Mouse (Mus musculus): Measurements from ENCODE around the gene Olfr624. TPM values are rescaled to one million over a fixed set of nuclear protein-coding genes. Genes with fewer than 3 reads are reported as not detected.
"Not testable (repeated sequence)": the region's sequence is repeated elsewhere in the genome, so short reads cannot be mapped to it uniquely, and the experiment has no call there.

Gene Olfr624
- polyA plus RNA-seq (2015; fragmentation: Nextera tagmentation; extraction: Ambion mirVana): 0.02 and 0.04 TPM in 2 replicates

- H3K9me3 ChIP-seq (ENCODE audit: low read length): no peaks in the 10 kb centered on the region
- no peaks in the 10 kb centered on the region for H3K4me1 ChIP-seq (ENCODE audit: insufficient read depth, low read length)
- H3K36me3 ChIP-seq (ENCODE audit: insufficient read depth, low read length): no peaks in the 10 kb centered on the region
- H3K4me3 ChIP-seq (ENCODE audit: low read length): no peak within 1 kb of the TSS
- WGBS: 84% methylated on average over 2 of the region's 2 CpGs
- no peak within 1 kb of the TSS for H3K4me2 ChIP-seq (replicated peaks; ENCODE audit: low read depth, low read length)
- H3K27ac ChIP-seq (ENCODE audit: low read length): no peak within 1 kb of the TSS
- no peak for ATAC-seq (ENCODE audit: low FRiP score, low TSS enrichment)
- H3K27me3 ChIP-seq (ENCODE audit: insufficient read depth, low read length): no peaks in the 10 kb centered on the region
- no peak within 1 kb of the TSS for H3K9ac ChIP-seq (replicated peaks; ENCODE audit: low read length)
Measured at GRCm38 (mm10) chr7:103671091-103671490, at the start of gene Olfr624. TSS of gene Olfr624 (minus strand) at chr7:103671191.

- not testable (repeated sequence) for H3K9ac ChIP-seq (replicated peaks; ENCODE audit: low read length); ATAC-seq (ENCODE audit: low FRiP score, low TSS enrichment); H3K9me3 ChIP-seq (ENCODE audit: low read length); H3K4me3 ChIP-seq (ENCODE audit: low read length); H3K4me2 ChIP-seq (replicated peaks; ENCODE audit: low read depth, low read length); H3K27me3 ChIP-seq (ENCODE audit: insufficient read depth, low read length); H3K4me1 ChIP-seq (ENCODE audit: insufficient read depth, low read length); H3K27ac ChIP-seq (ENCODE audit: low read length); H3K36me3 ChIP-seq (ENCODE audit: insufficient read depth, low read length)
- WGBS: 93% methylated on average over 1 of the region's 1 CpGs
Measured at GRCm38 (mm10) chr7:103716398-103716797, 45.4 kb upstream of the Olfr624 start.

- Histone ChIP-seq H3K27me3 (ENCODE audit: insufficient read depth, low read length) (no peaks in the 10 kb centered on the region), H3K4me2 (replicated peaks; ENCODE audit: low read depth, low read length) (no peak within 1 kb of the TSS)
Measured at GRCm38 (mm10) chr7:103714371-103714770, 43.4 kb upstream of the Olfr624 start, which contains the start of gene Olfr243. TSS of gene Olfr243 (plus strand) at chr7:103714671.

GRCm38 (mm10) chr7:103712024-103712423 is 41.0 kb upstream of the Olfr624 start:
- no peak overlapping the region for H3K27ac ChIP-seq (ENCODE audit: low read length)
- H3K36me3 ChIP-seq (ENCODE audit: insufficient read depth, low read length): no peaks in the 10 kb centered on the region
- no peak overlapping the region for H3K4me3 ChIP-seq (ENCODE audit: low read length)
- H3K4me1 ChIP-seq (ENCODE audit: insufficient read depth, low read length): no peaks in the 10 kb centered on the region
- no peak for ATAC-seq (ENCODE audit: low FRiP score, low TSS enrichment)
- no peak overlapping the region for H3K9ac ChIP-seq (replicated peaks; ENCODE audit: low read length)
- WGBS: 20% methylated on average over 2 of the region's 2 CpGs
- no peak overlapping the region for H3K4me2 ChIP-seq (replicated peaks; ENCODE audit: low read depth, low read length)
- H3K9me3 ChIP-seq (ENCODE audit: low read length): no peaks in the 10 kb centered on the region
- no peaks in the 10 kb centered on the region for H3K27me3 ChIP-seq (ENCODE audit: insufficient read depth, low read length)

More at GRCm38 (mm10) chr7:103714371-103714770, 43.4 kb upstream of the Olfr624 start, which contains the start of gene Olfr243:
- ATAC-seq (ENCODE audit: low FRiP score, low TSS enrichment): no peak
- Histone ChIP-seq H3K36me3 (ENCODE audit: insufficient read depth, low read length) (no peaks in the 10 kb centered on the region), H3K9me3 (ENCODE audit: low read length) (no peaks in the 10 kb centered on the region), H3K27ac (ENCODE audit: low read length) (no peak within 1 kb of the TSS), H3K4me1 (ENCODE audit: insufficient read depth, low read length) (no peaks in the 10 kb centered on the region), H3K4me3 (ENCODE audit: low read length) (no peak within 1 kb of the TSS), H3K9ac (replicated peaks; ENCODE audit: low read length) (no peak within 1 kb of the TSS)

DNA sequence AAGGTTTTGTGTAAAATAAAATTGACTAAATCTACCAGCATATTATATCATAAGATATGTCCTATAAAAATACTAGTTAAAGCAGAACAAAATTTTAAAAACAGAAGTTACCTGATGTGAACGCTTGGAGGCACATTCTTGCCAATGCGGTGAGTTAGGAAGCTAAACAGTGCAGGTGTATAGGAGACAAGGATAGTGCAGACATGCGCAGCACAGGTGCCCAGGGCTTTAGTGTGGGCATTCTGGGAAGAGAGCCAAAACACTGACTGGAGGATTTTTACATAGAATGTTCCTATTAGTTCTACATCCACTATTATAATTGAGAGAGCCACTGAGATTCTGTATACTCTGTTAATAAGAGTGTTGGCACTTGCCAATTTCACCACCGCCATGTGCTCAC is 28.5 kb upstream of the Olfr624 start:
- no peak for ATAC-seq (ENCODE audit: low FRiP score, low TSS enrichment)
- H3K4me1 ChIP-seq (ENCODE audit: insufficient read depth, low read length): no peaks in the 10 kb centered on the region
- no peak overlapping the region for H3K9ac ChIP-seq (replicated peaks; ENCODE audit: low read length)
- H3K4me2 ChIP-seq (replicated peaks; ENCODE audit: low read depth, low read length): no peak overlapping the region
- H3K27me3 ChIP-seq (ENCODE audit: insufficient read depth, low read length): no peaks in the 10 kb centered on the region
- WGBS: 89% methylated on average over 4 of the region's 4 CpGs
- no peak overlapping the region for H3K4me3 ChIP-seq (ENCODE audit: low read length)
- no peak overlapping the region for H3K27ac ChIP-seq (ENCODE audit: low read length)
- no peaks in the 10 kb centered on the region for H3K36me3 ChIP-seq (ENCODE audit: insufficient read depth, low read length)
- H3K9me3 ChIP-seq (ENCODE audit: low read length): no peaks in the 10 kb centered on the region

- no peaks in the 10 kb centered on the region for H3K4me1 ChIP-seq (ENCODE audit: insufficient read depth, low read length)
- H3K36me3 ChIP-seq (ENCODE audit: insufficient read depth, low read length): no peaks in the 10 kb centered on the region
- no peak within 1 kb of the TSS for H3K9ac ChIP-seq (replicated peaks; ENCODE audit: low read length)
- H3K4me2 ChIP-seq (replicated peaks; ENCODE audit: low read depth, low read length): no peak within 1 kb of the TSS
- no peaks in the 10 kb centered on the region for H3K27me3 ChIP-seq (ENCODE audit: insufficient read depth, low read length)
- no peak within 1 kb of the TSS for H3K27ac ChIP-seq (ENCODE audit: low read length)
- no peak for ATAC-seq (ENCODE audit: low FRiP score, low TSS enrichment)
- H3K4me3 ChIP-seq (ENCODE audit: low read length): no peak within 1 kb of the TSS
- H3K9me3 ChIP-seq (ENCODE audit: low read length): no peaks in the 10 kb centered on the region
Measured at GRCm38 (mm10) chr7:103682420-103682819, 11.4 kb upstream of the Olfr624 start, which contains the start of gene Olfr625-ps1. TSS of gene Olfr625-ps1 (plus strand) at chr7:103682720.

- no peaks in the 10 kb centered on the region for H3K36me3 ChIP-seq (ENCODE audit: insufficient read depth, low read length)
- H3K4me3 ChIP-seq (ENCODE audit: low read length): no peak within 1 kb of the TSS
- H3K4me1 ChIP-seq (ENCODE audit: insufficient read depth, low read length): no peaks in the 10 kb centered on the region
- no peak within 1 kb of the TSS for H3K9ac ChIP-seq (replicated peaks; ENCODE audit: low read length)
- ATAC-seq (ENCODE audit: low FRiP score, low TSS enrichment): no peak
- H3K27ac ChIP-seq (ENCODE audit: low read length): no peak within 1 kb of the TSS
- H3K9me3 ChIP-seq (ENCODE audit: low read length): no peaks in the 10 kb centered on the region
- H3K27me3 ChIP-seq (ENCODE audit: insufficient read depth, low read length): no peaks in the 10 kb centered on the region
- no peak within 1 kb of the TSS for H3K4me2 ChIP-seq (replicated peaks; ENCODE audit: low read depth, low read length)
Measured at GRCm38 (mm10) chr7:103663598-103663997, 7.4 kb downstream of the Olfr624 start, which contains the start of gene Olfr623. TSS of gene Olfr623 (minus strand) at chr7:103663698.

- Histone ChIP-seq H3K4me2 (replicated peaks; ENCODE audit: low read depth, low read length) (no peak overlapping the region), H3K9ac (replicated peaks; ENCODE audit: low read length) (no peak overlapping the region), H3K27ac (ENCODE audit: low read length) (no peak overlapping the region), H3K36me3 (ENCODE audit: insufficient read depth, low read length) (no peaks in the 10 kb centered on the region), H3K4me3 (ENCODE audit: low read length) (no peak overlapping the region), H3K4me1 (ENCODE audit: insufficient read depth, low read length) (no peaks in the 10 kb centered on the region), H3K27me3 (ENCODE audit: insufficient read depth, low read length) (no peaks in the 10 kb centered on the region), H3K9me3 (ENCODE audit: low read length) (no peaks in the 10 kb centered on the region)
- no peak for ATAC-seq (ENCODE audit: low FRiP score, low TSS enrichment)
- 78% methylated on average over 4 of the region's 4 CpGs for WGBS
Measured at GRCm38 (mm10) chr7:103644070-103644469, 26.9 kb downstream of the Olfr624 start.

- Histone ChIP-seq H3K27me3 (ENCODE audit: insufficient read depth, low read length) (no peaks in the 10 kb centered on the region), H3K4me2 (replicated peaks; ENCODE audit: low read depth, low read length) (no peak within 1 kb of the TSS), H3K4me1 (ENCODE audit: insufficient read depth, low read length) (no peaks in the 10 kb centered on the region), H3K9ac (replicated peaks; ENCODE audit: low read length) (no peak within 1 kb of the TSS), H3K27ac (ENCODE audit: low read length) (no peak within 1 kb of the TSS), H3K9me3 (ENCODE audit: low read length) (no peaks in the 10 kb centered on the region), H3K4me3 (ENCODE audit: low read length) (no peak within 1 kb of the TSS), H3K36me3 (ENCODE audit: insufficient read depth, low read length) (no peaks in the 10 kb centered on the region)
- ATAC-seq (ENCODE audit: low FRiP score, low TSS enrichment): no peak
- WGBS: 82% methylated on average over 1 of the region's 1 CpGs
Measured at GRCm38 (mm10) chr7:103642602-103643001, 28.4 kb downstream of the Olfr624 start, which contains the start of gene Olfr622. TSS of gene Olfr622 (minus strand) at chr7:103642702.

- H3K4me2 ChIP-seq (replicated peaks; ENCODE audit: low read depth, low read length): no peak overlapping the region
- H3K27ac ChIP-seq (ENCODE audit: low read length): no peak overlapping the region
- no peak for ATAC-seq (ENCODE audit: low FRiP score, low TSS enrichment)
- H3K4me1 ChIP-seq (ENCODE audit: insufficient read depth, low read length): no peaks in the 10 kb centered on the region
- no peak overlapping the region for H3K9ac ChIP-seq (replicated peaks; ENCODE audit: low read length)
- H3K9me3 ChIP-seq (ENCODE audit: low read length): no peaks in the 10 kb centered on the region
- H3K27me3 ChIP-seq (ENCODE audit: insufficient read depth, low read length): no peaks in the 10 kb centered on the region
- no peaks in the 10 kb centered on the region for H3K36me3 ChIP-seq (ENCODE audit: insufficient read depth, low read length)
- no peak overlapping the region for H3K4me3 ChIP-seq (ENCODE audit: low read length)
Measured at GRCm38 (mm10) chr7:103636795-103637194, 34.2 kb downstream of the Olfr624 start.

All from kidney, embryonic 16.5 days (tissue).